Mouse (Mus musculus) G1E (cell line): Measurements from ENCODE around the gene Wapl.

ENCODE experiments used
- CTCF ChIP-seq: IDR thresholded peaks from 2 replicates; pipeline ENCODE4 v1.5.1; 2012; ENCODE audit warnings: low read depth, low read length, inconsistent platforms, mixed read lengths
- GATA1 ChIP-seq: IDR thresholded peaks from 2 replicates; pipeline ENCODE4 v1.6.1; 2012; ENCODE audit warnings: borderline replicate concordance, low read length, inconsistent platforms, mixed read lengths
- TAL1 ChIP-seq: conservative IDR thresholded peaks from 2 replicates; pipeline ENCODE4 v1.6.1; 2012; ENCODE audit warnings: low read depth, low read length, inconsistent platforms, mixed read lengths

DNA sequence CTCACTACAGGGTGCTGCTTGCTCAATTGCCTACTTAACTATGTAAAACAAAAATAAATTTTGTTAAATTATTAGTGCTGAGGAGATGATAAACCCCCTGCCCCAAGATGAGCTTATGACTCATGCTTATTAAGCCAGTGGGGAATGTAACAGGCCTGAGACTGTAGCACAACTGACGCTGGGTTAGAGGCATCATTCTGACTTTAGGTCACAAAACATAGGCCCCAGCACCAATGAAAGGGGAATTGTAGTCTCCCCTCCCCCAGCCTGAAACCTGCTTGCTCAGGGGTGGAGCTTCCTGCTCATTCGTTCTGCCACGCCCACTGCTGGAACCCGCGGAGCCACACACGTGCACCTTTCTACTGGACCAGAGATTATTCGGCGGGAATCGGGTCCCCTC lies 97.9 kb downstream of the Wapl start:
- no peak for TF ChIP-seq CTCF
- no peak for TF ChIP-seq GATA1
- TF ChIP-seq TAL1, result no peak
